Mouse (Mus musculus): Measurements from ENCODE around the gene Gm37240. TPM values are rescaled to one million over a fixed set of nuclear protein-coding genes. Genes with fewer than 3 reads are reported as not detected.

Gm37240 gene
- total and polyA plus RNA-seq, 3 experiments = not detected

- TF ChIP-seq POLR2AphosphoS5 (IDR thresholded peaks at IDR 0.05; ENCODE audit: insufficient replicate concordance, low read depth, low read length) (no peak), GATA1 (IDR thresholded peaks at IDR 0.05; ENCODE audit: borderline replicate concordance, low read length) (no peak), GATA2 (IDR thresholded peaks at IDR 0.05; ENCODE audit: borderline replicate concordance, low read depth, low read length) (no peak), CTCF (IDR thresholded peaks at IDR 0.05; ENCODE audit: low read depth, low read length) (no peak), TAL1 (conservative IDR thresholded peaks at IDR 0.05; ENCODE audit: low read depth, low read length) (no peak)
- H3K9me3 ChIP-seq (replicated peaks) = no peaks in the 10 kb centered on the region
- H3K4me1 ChIP-seq (ENCODE audit: insufficient read depth, low read depth, low read length) = no peaks in the 10 kb centered on the region
- peaks cover 3% of the 10 kb centered on the region; the same call in 1 of the 2 replicates for H3K27me3 ChIP-seq (ENCODE audit: insufficient read depth, low read length)
- H3K36me3 ChIP-seq (replicated peaks) = no peaks in the 10 kb centered on the region
- DNase-seq (ENCODE audit: low spot score) = no peak
- ATAC-seq (ENCODE audit: extremely low read depth, insufficient number of reproducible peaks, low FRiP score, poor library complexity, severe bottlenecking) = no peak
- H3K4me3 ChIP-seq (ENCODE audit: low read depth, low read length) = no peak overlapping the region
Measured at GRCm38 (mm10) chr3:85829047-85829446, 58.3 kb downstream of the Gm37240 start.

GRCm38 (mm10) chr3:85827815-85828214 lies 59.5 kb downstream of the Gm37240 start:
- ATAC-seq (ENCODE audit: extremely low read depth, insufficient number of reproducible peaks, low FRiP score, poor library complexity, severe bottlenecking) (no peak), DNase-seq (ENCODE audit: low spot score) (no peak)
- no peak overlapping the region for H3K4me3 ChIP-seq (ENCODE audit: low read depth, low read length)
- H3K36me3 ChIP-seq (replicated peaks) = no peaks in the 10 kb centered on the region
- H3K27me3 ChIP-seq (ENCODE audit: insufficient read depth, low read length) = peaks cover 3% of the 10 kb centered on the region; the same call in 1 of the 2 replicates
- TF ChIP-seq GATA2 (IDR thresholded peaks at IDR 0.05; ENCODE audit: borderline replicate concordance, low read depth, low read length) (no peak), CTCF (IDR thresholded peaks at IDR 0.05; ENCODE audit: low read depth, low read length) (no peak), POLR2AphosphoS5 (IDR thresholded peaks at IDR 0.05; ENCODE audit: insufficient replicate concordance, low read depth, low read length) (no peak), TAL1 (conservative IDR thresholded peaks at IDR 0.05; ENCODE audit: low read depth, low read length) (no peak), GATA1 (IDR thresholded peaks at IDR 0.05; ENCODE audit: borderline replicate concordance, low read length) (no peak)
- H3K9me3 ChIP-seq (replicated peaks) = no peaks in the 10 kb centered on the region
- no peaks in the 10 kb centered on the region for H3K4me1 ChIP-seq (ENCODE audit: insufficient read depth, low read depth, low read length)

- ATAC-seq (ENCODE audit: extremely low read depth, insufficient number of reproducible peaks, low FRiP score, poor library complexity, severe bottlenecking) (no peak), DNase-seq (ENCODE audit: low spot score) (no peak)
- Histone ChIP-seq H3K4me3 (ENCODE audit: low read depth, low read length) (no peak overlapping the region), H3K9me3 (replicated peaks) (no peaks in the 10 kb centered on the region), H3K4me1 (ENCODE audit: insufficient read depth, low read depth, low read length) (no peaks in the 10 kb centered on the region), H3K27me3 (ENCODE audit: insufficient read depth, low read length) (peaks cover 6% of the 10 kb centered on the region; the same call in 1 of the 2 replicates), H3K36me3 (replicated peaks) (no peaks in the 10 kb centered on the region)
- TF ChIP-seq GATA2 (IDR thresholded peaks at IDR 0.05; ENCODE audit: borderline replicate concordance, low read depth, low read length) (no peak), CTCF (IDR thresholded peaks at IDR 0.05; ENCODE audit: low read depth, low read length) (no peak), GATA1 (IDR thresholded peaks at IDR 0.05; ENCODE audit: borderline replicate concordance, low read length) (no peak), TAL1 (conservative IDR thresholded peaks at IDR 0.05; ENCODE audit: low read depth, low read length) (no peak), POLR2AphosphoS5 (IDR thresholded peaks at IDR 0.05; ENCODE audit: insufficient replicate concordance, low read depth, low read length) (no peak)
Measured at GRCm38 (mm10) chr3:85827283-85827682, 60.0 kb downstream of the Gm37240 start.

GRCm38 (mm10) chr3:85820839-85821548 lies 66.3 kb downstream of the Gm37240 start:
- Histone ChIP-seq H3K27me3 (ENCODE audit: insufficient read depth, low read length) (0 out of 2 replicates have a peak, but pooled peaks cover 5% of the 10 kb centered on the region), H3K4me3 (ENCODE audit: low read depth, low read length) (no peak overlapping the region), H3K4me1 (ENCODE audit: insufficient read depth, low read depth, low read length) (no peaks in the 10 kb centered on the region), H3K9me3 (replicated peaks) (no peaks in the 10 kb centered on the region), H3K36me3 (replicated peaks) (no peaks in the 10 kb centered on the region)
- TF ChIP-seq GATA2 (IDR thresholded peaks at IDR 0.05; ENCODE audit: borderline replicate concordance, low read depth, low read length) = no peak
- TF ChIP-seq POLR2AphosphoS5 (IDR thresholded peaks at IDR 0.05; ENCODE audit: insufficient replicate concordance, low read depth, low read length) = no peak
- no peak for TF ChIP-seq TAL1 (conservative IDR thresholded peaks at IDR 0.05; ENCODE audit: low read depth, low read length)
- TF ChIP-seq GATA1 (IDR thresholded peaks at IDR 0.05; ENCODE audit: borderline replicate concordance, low read length) = no peak
- DNase-seq (ENCODE audit: low spot score) (no peak), ATAC-seq (ENCODE audit: extremely low read depth, insufficient number of reproducible peaks, low FRiP score, poor library complexity, severe bottlenecking) (no peak)

- TF ChIP-seq TAL1 (conservative IDR thresholded peaks at IDR 0.05; ENCODE audit: low read depth, low read length) (no peak), POLR2AphosphoS5 (IDR thresholded peaks at IDR 0.05; ENCODE audit: insufficient replicate concordance, low read depth, low read length) (no peak), GATA1 (IDR thresholded peaks at IDR 0.05; ENCODE audit: borderline replicate concordance, low read length) (no peak), GATA2 (IDR thresholded peaks at IDR 0.05; ENCODE audit: borderline replicate concordance, low read depth, low read length) (no peak), CTCF (IDR thresholded peaks at IDR 0.05; ENCODE audit: low read depth, low read length) (no peak)
- Histone ChIP-seq H3K36me3 (replicated peaks) (no peaks in the 10 kb centered on the region), H3K4me1 (ENCODE audit: insufficient read depth, low read depth, low read length) (no peaks in the 10 kb centered on the region), H3K9me3 (replicated peaks) (no peaks in the 10 kb centered on the region), H3K27me3 (ENCODE audit: insufficient read depth, low read length) (0 out of 2 replicates have a peak, but pooled peaks cover 5% of the 10 kb centered on the region), H3K4me3 (ENCODE audit: low read depth, low read length) (no peak overlapping the region)
- ATAC-seq (ENCODE audit: extremely low read depth, insufficient number of reproducible peaks, low FRiP score, poor library complexity, severe bottlenecking) (no peak), DNase-seq (ENCODE audit: low spot score) (no peak)
Measured at GRCm38 (mm10) chr3:85819319-85819718, 68.0 kb downstream of the Gm37240 start.

- TF ChIP-seq GATA2 (IDR thresholded peaks at IDR 0.05; ENCODE audit: borderline replicate concordance, low read depth, low read length) = no peak
- no peak for TF ChIP-seq CTCF (IDR thresholded peaks at IDR 0.05; ENCODE audit: low read depth, low read length)
- no peak for TF ChIP-seq TAL1 (conservative IDR thresholded peaks at IDR 0.05; ENCODE audit: low read depth, low read length)
- TF ChIP-seq GATA1 (IDR thresholded peaks at IDR 0.05; ENCODE audit: borderline replicate concordance, low read length) = no peak
- no peak for TF ChIP-seq POLR2AphosphoS5 (IDR thresholded peaks at IDR 0.05; ENCODE audit: insufficient replicate concordance, low read depth, low read length)
- Histone ChIP-seq H3K36me3 (replicated peaks) (no peaks in the 10 kb centered on the region), H3K4me1 (ENCODE audit: insufficient read depth, low read depth, low read length) (no peaks in the 10 kb centered on the region), H3K9me3 (replicated peaks) (no peaks in the 10 kb centered on the region), H3K4me3 (ENCODE audit: low read depth, low read length) (no peak within 1 kb of the TSS), H3K27me3 (ENCODE audit: insufficient read depth, low read length) (0 out of 2 replicates have a peak, but pooled peaks cover under 1% of the 10 kb centered on the region)
- DNase-seq (ENCODE audit: low spot score) = no peak
- ATAC-seq (ENCODE audit: extremely low read depth, insufficient number of reproducible peaks, low FRiP score, poor library complexity, severe bottlenecking) = no peak
Measured at GRCm38 (mm10) chr3:85817191-85817590, 70.1 kb downstream of the Gm37240 start, which contains the start of gene Fam160a1. Gene Fam160a1 (minus strand): TSS chr3:85817291.
